Mouse (Mus musculus) lung, adult 18-20 months (tissue): Measurements from ENCODE around the gene Ttc28.
A peak's percentile ranks its signal among the peaks of the same experiment; 100 is the strongest.

Source experiments
- DNase-seq, 2 experiments: peaks; one replicate each; pipeline ENCODE4 v3.0.0; 2022; ENCODE audit warnings: mixed read lengths in 2 of 2

The Ttc28 gene

DNA sequence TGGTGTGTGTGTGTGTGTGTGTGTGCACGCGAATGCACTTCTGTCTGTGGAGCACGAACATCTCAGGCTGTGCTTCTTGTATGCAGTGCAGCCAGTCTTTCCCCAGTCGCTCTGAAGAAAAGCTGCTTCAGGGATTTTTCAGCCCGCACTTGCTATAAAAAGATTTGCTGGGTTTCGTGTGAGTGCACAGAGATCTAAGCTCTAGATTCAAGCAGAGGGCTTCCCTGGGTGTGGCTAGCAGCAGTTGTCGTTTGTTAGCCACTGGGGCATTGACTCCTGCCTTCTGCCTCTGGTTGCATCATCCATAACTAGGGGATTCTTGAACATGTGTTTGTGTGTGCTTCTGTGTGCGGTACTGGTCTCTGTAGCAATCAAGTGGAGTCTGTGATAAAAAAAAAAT is 175.9 kb downstream of the Ttc28 start:
- DNase-seq = no peak

DNA sequence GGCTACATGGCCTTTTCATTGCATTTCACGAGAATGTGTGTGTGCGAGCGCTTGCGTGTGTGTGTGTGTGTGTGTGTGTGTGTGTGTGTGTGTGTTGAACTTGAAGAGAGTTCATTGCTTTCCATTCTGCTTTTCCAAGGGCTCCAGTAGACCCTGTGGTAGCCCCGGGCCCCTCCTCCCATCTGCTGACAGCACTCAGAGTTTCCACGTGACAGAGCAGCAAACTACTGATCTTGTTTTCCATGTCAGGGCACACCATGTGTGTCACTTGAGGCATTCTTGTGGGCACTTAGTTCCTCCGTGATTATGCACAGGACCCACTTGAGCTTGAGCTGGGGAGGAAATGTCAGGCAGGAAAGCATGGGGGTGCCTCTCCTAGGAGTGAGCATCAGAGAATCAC is 177.5 kb downstream of the Ttc28 start:
- DNase-seq = peak; percentile 40 to 63

DNA sequence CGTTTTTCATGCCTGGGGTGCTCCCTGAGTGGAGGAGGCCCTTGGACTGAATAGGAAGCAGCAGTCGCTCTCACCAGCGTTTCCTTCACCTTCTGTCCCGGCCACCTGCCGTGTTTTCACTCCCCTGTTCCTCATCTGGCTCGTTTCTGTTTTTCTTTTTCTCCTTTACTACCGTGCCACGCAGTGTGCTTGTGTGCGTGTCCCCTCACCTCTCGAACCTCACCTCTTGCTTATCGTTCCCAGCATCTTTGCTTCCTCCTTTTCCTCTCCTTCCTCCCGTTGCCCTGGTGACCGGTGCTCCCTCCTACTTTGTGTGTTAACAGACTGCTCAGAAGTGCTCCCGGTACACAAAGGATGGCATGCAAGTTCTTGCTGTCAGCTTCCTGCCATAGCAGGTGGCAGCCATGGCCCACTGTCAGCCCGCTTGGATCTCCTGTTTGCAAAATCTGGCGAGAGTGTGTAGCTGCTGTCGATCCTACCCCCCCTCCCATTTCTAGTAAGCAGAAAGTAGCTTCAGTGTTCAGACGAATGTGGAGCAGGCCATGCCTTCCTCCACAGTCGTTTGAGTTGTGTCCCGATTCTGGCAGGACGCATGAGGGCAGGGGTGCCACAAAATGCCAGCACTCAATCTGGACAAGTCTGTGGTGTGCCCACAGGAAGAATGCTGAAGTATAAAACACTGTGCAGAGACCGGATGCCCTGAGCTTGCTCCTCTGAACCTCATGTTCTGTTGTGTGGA is 179.0 kb downstream of the Ttc28 start:
- DNase-seq = no peak

DNA sequence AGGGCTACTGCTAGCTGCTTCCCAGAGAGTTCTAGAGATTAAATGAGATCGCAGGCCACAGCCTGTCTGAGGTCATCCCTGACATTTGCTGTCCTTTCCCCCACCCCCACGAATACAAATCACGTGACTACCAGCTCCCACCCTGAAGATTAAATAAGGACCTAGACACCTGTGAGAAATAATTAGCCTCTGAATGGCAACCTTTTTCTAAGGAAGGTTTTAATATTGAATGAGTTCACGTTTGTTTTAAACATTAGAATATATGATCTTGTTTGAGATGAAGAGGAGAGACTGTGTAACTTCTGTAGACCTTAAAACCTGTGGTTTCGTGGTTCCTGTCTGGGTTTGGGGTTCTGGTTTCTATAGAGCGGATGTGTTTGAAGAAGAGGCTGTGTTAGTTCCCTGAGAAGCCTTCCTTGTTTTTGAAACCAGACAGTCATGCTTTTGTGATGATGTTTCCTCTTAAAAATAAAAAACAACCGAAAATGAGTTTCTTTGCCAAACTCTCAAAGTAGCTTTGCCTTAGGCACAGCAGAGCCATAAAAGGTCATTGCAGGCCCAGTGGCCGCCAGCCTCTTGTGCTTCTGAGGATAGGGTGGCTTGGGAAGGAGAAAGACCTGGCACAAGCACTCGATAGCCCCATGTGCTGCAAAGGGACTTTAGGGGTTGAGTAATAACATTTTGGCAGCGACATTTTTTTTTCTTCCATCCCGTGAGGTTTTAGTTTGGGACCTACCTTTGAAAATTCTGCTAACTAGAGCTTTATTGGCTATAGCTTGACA is 179.7 kb downstream of the Ttc28 start:
- DNase-seq = no peak

DNA sequence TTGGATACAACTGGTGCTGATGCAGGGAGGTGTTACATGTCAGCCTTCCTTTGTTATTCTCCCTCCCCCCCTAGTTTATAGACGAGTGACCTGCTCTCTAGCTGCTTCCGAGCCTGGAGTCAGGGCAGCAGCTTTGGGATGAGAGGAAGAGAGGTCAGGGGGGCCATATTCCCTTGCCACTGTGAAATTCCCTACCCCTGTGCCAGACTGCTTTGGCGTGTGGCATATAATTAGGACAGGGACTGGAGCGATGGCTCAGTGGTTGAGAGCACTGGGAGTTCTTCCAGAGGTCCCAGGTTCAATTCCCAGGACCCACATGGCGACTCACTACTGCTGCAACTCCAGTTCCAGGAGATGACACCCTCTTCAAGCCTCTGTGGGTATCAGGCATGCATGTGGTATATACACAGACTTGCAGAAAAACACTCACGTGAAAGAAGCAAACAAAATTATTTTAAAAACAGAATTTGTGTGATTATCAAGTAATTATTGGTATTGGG is 180.7 kb downstream of the Ttc28 start:
- no peak for DNase-seq

DNA sequence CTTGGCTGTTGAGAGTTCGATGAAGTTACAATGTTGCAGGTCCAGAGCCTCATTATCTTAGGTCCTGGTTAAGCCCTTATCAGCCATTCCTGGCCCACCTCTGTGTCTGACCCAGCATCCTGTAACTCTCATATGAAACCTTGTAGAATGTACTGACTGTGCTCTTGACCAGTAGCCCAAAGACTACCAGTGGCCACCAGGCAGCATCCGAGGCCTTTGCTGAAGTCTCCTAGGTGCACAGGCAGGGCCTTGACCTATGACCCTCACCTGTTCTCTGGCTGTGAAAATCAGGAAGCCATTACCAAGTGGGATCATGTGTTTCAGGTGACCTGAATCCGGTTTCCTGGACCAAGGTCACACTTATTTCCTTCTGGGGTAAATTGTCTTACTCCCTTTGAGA is 183.6 kb downstream of the Ttc28 start:
- DNase-seq = no peak

DNA sequence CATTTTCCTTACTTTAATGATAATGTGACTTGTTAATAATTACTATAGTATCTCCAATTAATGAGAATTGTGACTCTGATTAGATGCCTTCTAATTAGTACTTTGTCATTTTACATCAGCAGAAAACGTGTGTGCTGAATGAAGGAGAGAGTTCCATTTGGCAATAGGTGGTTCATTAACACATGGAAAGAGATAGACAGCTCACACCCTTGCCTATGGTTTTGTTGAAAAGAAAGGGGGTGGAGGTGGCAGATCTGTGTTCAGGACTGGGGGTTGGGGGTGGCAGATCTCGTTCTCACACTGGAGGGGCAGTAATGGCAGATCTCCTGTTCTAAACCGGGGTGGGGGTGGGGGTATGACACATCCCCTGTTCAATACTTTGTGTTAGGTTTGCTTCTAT is 184.4 kb downstream of the Ttc28 start:
- no peak for DNase-seq

DNA sequence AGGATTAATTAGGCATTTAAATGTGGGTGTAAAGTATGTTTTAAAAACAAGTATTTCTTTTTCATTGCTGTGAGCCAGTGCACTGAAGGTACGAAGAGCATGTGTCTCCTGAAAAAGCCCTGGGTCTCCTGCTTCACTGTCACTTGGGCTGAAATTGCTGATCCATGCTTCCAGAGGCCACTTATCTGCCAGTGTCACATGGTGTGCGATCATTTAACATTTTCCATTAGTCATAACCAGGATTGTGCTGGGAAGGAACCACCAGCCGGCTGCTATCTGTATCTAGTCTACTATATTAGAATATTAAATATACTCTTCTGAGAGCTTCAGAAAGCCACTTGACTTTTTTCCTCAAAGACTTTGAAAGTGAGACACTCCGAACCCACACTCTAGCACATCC is 186.2 kb downstream of the Ttc28 start:
- no peak for DNase-seq

DNA sequence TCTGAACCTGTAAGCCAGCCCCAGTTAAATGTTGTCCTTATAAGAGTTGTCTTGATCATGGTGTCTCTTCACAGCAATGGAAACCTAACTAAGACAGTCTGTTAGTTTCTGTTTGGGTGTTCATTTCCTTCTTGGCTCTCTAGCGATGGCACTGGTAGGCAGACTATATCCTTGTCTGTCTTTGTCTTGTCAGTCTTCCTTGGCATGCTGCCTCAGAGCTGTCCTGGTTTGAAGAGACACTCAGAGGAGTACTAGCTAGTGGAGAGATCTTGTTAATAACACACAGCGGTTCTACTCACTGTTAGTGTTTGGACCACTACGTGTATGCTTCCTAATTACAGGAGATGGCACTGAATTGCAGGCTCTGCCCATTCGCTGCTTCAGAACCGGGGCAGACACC is 189.9 kb downstream of the Ttc28 start:
- no peak for DNase-seq

DNA sequence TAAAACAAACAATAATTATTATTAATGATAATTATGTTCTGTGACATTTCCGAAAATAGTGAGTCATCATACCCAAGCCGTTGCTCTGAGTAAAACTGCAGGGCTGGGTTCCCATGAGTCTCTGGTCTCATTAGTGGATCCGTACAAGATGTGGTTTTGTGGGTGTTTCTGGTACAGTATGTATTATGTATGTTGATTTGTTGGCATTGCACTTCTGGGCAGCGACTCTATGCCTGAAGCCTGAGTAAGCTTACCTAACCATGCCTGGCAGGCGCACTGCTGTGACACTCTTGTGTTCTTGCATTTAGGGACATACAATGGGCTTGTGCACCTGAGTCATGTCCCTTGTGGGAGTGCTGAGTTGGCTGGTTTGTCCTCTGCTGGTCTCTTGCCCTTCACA is 190.3 kb downstream of the Ttc28 start:
- DNase-seq = no peak

DNA sequence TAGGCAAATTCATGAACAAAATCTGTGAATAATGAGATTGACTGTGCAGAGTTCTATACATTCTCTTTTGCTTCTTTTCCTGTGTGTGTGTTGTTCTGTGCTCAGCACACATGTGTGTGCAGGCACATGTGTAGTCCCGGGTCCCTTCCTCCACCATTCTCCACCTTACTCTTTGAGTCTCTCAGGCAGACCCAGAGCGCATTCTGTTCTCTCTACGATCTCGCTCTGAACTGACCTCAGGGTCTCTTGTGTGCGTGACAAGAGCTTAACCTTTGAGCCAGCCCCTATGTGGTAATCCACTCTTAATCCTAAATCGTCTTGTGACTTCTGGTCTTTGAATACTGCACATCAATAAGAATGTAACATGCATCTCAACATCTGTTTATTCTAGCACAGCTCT is 190.8 kb downstream of the Ttc28 start:
- no peak for DNase-seq

DNA sequence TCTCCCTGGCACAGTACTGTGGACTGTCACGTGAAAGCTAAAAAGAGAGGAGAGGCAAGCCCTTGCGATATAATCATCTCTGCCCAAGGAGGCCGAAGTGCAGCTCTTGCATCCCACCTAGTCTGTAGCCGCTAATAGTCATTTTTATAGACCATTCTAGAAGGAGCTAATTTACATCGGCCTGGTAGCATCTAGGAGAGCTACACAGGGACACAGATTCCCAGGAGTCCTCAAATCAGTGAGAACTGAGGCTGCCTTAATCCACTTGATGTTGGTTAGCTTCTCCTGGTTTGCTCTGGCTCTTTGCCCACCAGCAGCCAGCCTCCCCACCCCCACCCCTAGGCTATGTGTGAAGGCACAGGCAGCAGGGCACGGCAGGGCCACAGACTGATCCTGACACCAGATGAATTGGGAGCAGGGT is 193.7 kb downstream of the Ttc28 start:
- DNase-seq = no peak

DNA sequence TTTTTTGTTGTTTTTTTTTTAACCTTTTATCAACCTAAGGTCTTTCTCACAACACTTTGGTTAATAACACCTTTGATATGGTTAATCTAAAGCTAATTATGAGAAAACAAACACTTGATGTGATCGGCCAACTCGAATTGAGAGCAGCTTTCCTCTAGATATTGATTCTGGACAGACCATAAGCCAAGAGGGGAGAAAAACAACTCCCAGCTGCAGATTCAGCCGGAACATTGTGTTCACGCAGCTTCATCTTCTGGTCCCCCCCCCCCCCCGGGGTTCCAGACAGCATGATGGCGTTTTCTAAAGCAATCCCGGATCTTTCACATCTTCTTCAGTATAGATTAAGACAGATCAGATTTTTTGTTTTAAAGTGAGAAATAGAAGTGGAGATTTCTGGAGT is 194.4 kb downstream of the Ttc28 start:
- DNase-seq = no peak

DNA sequence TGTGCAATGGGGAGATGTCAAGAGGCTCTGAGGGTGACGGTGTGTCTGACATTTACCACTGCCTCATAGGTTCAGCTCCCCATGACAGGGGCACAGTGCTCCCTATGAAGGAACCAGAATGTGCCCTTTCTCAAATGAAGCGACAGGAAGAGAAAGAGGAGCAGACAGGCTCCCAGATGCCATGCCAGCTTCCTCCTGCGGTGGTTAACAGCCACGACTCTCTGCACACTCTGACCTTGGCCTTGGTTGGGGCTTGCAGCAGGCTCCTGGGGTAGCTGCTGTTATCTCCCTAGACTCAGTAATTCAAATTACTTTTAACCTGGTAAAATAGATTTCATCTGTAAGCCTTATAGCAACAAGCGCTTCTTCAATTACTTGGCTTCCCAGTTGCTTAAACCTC is 196.2 kb downstream of the Ttc28 start:
- DNase-seq = no peak

DNA sequence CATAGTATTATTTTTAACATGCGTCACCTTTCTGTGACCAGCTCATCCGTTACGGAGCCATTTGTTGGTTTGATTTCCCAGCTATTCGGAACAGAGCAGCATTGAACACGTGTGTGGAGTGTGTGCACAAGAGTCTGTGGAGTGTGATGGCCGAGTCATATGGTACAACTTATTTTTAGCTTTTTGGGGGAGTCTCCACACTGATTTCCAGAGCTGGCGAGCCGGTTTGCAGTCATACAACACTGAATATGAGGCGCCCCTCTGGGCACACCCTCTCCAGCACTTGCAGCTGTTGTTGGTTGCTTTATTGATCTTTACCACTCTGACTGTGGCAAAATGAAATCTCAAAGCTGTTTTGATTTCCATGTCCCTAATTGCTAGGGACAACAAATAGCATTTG is 197.7 kb downstream of the Ttc28 start:
- no peak for DNase-seq

DNA sequence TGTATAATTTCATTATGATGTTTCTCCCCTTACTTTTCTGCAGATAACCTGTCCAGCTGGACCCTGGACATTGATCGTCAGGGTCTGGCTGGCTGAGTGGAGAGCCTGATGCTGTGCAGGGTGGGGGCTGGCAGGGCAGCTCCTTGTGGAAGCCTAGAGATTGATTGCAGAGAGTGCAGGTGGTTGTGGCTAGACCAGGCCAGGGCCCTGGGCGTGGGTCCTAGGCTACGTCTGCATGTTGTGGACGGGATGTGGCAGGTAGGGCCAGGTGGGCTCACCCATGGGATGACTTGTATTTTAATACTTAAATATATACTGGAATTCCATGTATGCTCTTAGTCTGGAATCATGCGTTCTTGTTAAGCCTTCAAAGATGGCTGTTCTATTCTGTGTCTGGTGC is 201.0 kb downstream of the Ttc28 start:
- no peak for DNase-seq

DNA sequence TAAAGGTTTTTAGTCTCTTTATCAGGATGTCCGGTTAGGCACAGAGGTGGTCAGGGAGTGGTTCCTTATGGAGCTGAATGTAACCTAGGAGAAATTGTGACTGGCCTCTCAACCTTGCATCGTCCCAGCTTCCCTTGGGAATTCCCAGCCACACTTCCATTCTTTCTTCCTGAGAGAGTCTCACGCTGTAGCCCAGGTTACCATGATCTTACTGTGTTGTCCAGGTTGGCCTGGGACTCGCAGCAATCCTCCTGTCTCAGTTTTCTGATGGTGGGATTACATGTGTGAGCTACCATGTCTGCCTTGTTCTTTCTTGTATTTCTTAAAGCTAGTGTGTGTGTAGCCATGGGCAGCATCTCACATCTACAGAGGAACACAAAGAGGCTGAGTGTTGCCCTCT is 206.2 kb downstream of the Ttc28 start:
- no peak for DNase-seq

DNA sequence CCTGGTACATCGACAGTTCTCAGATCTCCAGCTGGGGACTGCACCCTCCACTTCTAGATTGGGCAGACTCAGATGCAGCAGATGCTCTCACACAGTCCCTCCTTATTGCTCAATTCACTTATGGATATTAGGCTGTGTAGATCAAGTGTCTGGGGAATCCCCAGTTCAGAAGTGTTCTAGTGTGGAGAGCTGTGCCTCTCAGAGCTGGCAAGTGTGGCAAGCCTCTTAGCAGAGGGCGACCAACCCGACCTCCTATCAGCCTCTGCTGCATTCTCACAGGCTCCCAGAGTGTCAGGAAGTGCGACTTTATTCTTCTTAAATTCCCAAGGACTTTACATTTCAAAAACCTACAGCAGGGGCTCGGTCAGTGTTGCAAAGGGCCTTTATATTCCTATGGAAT is 217.1 kb downstream of the Ttc28 start:
- DNase-seq = peak in 1 of 2 experiments; percentile 39

DNA sequence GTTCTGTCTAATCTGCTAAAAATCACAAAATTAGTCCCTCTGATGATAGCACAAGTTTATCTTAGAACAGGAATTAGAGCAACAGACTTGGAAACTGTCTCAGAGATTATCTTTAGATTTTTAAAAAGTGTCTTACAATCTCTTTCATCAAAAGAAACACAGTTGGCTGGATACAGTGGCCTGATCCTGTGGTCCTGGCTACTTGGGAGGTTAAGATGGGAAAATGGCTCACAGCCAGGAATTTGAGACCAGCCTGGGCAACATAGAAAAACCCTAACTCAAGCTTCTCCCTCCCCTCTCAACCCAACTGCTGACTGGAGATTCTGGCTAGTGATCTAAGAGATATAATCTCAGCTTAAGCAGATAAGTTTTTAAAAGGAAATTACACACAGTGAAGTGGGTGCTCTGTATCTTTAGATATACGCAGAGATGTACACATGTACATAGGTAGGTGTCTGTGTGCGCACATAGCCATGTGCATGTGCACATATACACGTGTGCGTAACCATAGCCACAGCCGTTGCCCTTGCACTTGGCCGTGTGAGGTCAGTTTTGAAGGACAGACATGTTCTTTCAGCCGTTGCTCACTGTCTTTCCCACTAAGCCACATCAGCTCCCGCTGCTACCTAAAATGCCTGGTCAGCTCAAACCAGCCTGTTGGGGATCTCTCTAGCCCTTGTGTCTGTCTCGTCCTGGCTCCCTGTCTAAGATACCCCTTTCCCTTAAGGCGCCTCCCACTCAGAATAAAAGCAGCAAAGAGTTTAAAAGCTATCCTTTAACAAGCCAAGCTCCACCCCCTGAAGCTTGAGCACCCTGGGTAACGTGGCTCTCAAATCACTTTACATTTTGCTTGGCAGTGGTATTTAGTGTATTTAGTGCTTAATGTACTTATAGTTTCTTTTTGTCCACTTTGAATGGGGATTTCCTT is 217.9 kb downstream of the Ttc28 start:
- DNase-seq = no peak

DNA sequence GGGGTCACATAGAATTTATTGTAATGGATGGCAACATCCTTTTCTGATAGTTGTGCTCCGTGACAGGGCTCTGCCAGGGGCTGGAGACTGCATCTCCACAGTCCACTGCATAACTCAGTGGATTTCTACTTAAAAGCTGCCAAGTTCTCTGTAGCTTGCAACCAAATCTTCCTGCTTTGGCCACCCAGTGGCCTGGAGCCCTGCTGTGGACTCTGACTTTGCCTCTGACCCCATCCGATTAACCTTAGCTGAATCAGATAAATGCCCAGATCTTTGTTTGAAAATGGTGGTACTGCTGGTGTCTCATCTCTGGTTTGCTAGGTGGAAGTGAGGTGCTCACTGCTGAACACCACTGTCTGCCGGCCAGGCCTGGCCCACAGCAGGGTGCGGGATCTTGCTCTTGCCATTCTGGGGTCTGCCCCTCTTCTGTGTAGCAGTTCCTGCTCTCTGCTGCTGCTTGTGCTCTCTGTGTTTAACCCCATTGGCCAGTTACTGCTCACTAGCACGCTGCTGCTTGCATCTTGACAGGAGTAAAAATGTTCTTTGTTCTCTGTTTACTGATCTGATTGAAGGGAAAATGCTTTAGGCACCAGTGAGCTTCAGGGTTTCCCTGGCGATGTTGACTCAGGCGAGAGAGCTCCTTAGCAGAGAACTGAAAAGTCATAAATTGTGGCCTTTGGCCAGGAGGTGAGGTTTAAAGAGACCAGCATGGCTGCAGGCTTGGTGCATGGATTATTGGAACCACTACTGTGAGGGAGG is 219.1 kb downstream of the Ttc28 start:
- DNase-seq = peak in 1 of 2 experiments; percentile 55

DNA sequence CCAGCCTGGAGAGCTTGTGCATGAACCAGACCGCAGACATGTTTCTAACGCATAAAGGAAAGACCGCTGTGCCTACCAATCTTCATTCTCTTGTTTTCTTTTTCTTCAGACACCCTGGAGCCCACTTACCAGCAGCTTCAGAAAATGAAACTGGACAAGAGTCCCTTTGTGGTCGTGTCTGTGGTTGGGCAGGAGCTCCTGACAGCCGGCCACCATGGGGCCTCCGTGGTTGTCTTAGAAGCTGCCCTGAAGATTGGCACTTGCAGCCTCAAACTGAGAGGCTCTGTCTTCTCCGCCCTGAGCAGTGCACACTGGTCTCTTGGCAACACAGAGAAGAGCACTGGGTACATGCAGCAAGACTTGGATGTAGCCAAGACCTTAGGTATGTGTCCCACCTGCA is 221.0 kb downstream of the Ttc28 start:
- DNase-seq = no peak

DNA sequence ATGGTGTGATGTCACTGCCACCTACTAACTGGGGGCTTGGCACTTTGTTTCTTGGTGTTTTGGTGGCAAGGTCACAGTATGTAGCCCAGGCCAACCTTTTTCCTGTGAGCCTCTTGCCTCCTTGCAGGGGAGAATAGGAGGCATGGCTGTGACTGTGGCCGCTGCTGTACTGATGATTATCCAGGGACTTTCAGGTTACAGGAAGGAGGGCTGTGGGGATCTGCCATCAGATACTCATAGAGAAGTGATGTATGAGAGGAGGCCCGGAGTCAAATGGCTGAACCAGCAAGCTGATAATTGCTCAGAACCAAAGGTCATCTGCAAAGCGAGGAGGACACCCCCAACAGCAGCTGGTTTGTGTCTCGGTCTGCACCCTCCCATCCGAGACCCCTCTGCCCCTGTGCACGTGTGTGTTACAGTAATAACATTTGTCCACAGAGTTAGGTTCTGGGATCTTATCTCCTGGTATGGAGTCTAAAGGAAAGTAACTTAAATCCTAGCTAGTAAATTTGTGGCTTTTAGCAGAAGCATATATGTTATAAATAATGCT is 221.9 kb downstream of the Ttc28 start:
- no peak for DNase-seq
